Mouse (Mus musculus): ENCODE results near the gene Clcf1. TPM values are rescaled to one million over a fixed set of nuclear protein-coding genes. Genes with fewer than 3 reads are reported as not detected.

The Clcf1 gene
- polyA plus RNA-seq, 1 experiment from 2014 or later, result 8.0 TPM

GRCm38 (mm10) chr19:4257897-4258252 is 43.8 kb downstream of the Clcf1 start:
- H3K9ac ChIP-seq (replicated peaks; ENCODE audit: low read depth), result 0 out of 2 replicates have a peak overlapping the region, but pooled peaks have one; percentile 23
- H3K27ac ChIP-seq (ENCODE audit: low read length), result no peak overlapping the region
- no peaks in the 10 kb centered on the region for H3K36me3 ChIP-seq (ENCODE audit: insufficient read depth, low read length)
- no peak for ATAC-seq
- 22% methylated on average over 12 of the region's 12 CpGs for WGBS
- TF ChIP-seq CTCF (IDR thresholded peaks at IDR 0.05) (no peak), EP300 (IDR thresholded peaks at IDR 0.05) (no peak)
- peak overlapping the region; percentile 55 for H3K4me3 ChIP-seq (ENCODE audit: low read depth, low read length)
- no peaks in the 10 kb centered on the region for H3K27me3 ChIP-seq (replicated peaks; ENCODE audit: insufficient read depth, low read length)
- H3K4me1 ChIP-seq (ENCODE audit: insufficient read depth, low read depth, low read length), result peaks cover 9% of the 10 kb centered on the region; the same call in 1 of the 2 replicates
- H3K4me2 ChIP-seq (replicated peaks; ENCODE audit: low read depth, low read length), result peak overlapping the region; percentile 63
- no peak for DNase-seq (ENCODE audit: low spot score)
- H3K9me3 ChIP-seq (ENCODE audit: low read length), result no peaks in the 10 kb centered on the region

- no peak overlapping the region for H3K9ac ChIP-seq (replicated peaks; ENCODE audit: low read depth)
- H3K4me1 ChIP-seq (ENCODE audit: insufficient read depth, low read depth, low read length), result peaks cover 9% of the 10 kb centered on the region; the same call in 1 of the 2 replicates
- H3K36me3 ChIP-seq (ENCODE audit: insufficient read depth, low read length), result no peaks in the 10 kb centered on the region
- no peaks in the 10 kb centered on the region for H3K27me3 ChIP-seq (replicated peaks; ENCODE audit: insufficient read depth, low read length)
- TF ChIP-seq EP300 (IDR thresholded peaks at IDR 0.05) (no peak), CTCF (IDR thresholded peaks at IDR 0.05) (peak; percentile 33)
- ATAC-seq (no peak), DNase-seq (ENCODE audit: low spot score) (no peak)
- H3K27ac ChIP-seq (ENCODE audit: low read length), result no peak overlapping the region
- no peaks in the 10 kb centered on the region for H3K9me3 ChIP-seq (ENCODE audit: low read length)
- WGBS, result 47% methylated on average over 8 of the region's 8 CpGs
- no peak overlapping the region for H3K4me3 ChIP-seq (ENCODE audit: low read depth, low read length)
- H3K4me2 ChIP-seq (replicated peaks; ENCODE audit: low read depth, low read length), result no peak overlapping the region
Observed at GRCm38 (mm10) chr19:4261038-4261698, 47.1 kb downstream of the Clcf1 start.

GRCm38 (mm10) chr19:4262756-4263155 is 48.7 kb downstream of the Clcf1 start:
- H3K27ac ChIP-seq (ENCODE audit: low read length), result no peak overlapping the region
- TF ChIP-seq EP300 (IDR thresholded peaks at IDR 0.05), result no peak
- TF ChIP-seq CTCF (IDR thresholded peaks at IDR 0.05), result no peak
- DNase-seq (ENCODE audit: low spot score), result no peak
- no peaks in the 10 kb centered on the region for H3K9me3 ChIP-seq (ENCODE audit: low read length)
- no peaks in the 10 kb centered on the region for H3K27me3 ChIP-seq (replicated peaks; ENCODE audit: insufficient read depth, low read length)
- H3K36me3 ChIP-seq (ENCODE audit: insufficient read depth, low read length), result no peaks in the 10 kb centered on the region
- H3K4me3 ChIP-seq (ENCODE audit: low read depth, low read length), result no peak overlapping the region
- no peak overlapping the region for H3K9ac ChIP-seq (replicated peaks; ENCODE audit: low read depth)
- H3K4me2 ChIP-seq (replicated peaks; ENCODE audit: low read depth, low read length), result no peak overlapping the region
- ATAC-seq, result no peak
- WGBS, result 56% methylated on average over 6 of the region's 6 CpGs
- H3K4me1 ChIP-seq (ENCODE audit: insufficient read depth, low read depth, low read length), result peaks cover 5% of the 10 kb centered on the region; the same call in 1 of the 2 replicates

DNA sequence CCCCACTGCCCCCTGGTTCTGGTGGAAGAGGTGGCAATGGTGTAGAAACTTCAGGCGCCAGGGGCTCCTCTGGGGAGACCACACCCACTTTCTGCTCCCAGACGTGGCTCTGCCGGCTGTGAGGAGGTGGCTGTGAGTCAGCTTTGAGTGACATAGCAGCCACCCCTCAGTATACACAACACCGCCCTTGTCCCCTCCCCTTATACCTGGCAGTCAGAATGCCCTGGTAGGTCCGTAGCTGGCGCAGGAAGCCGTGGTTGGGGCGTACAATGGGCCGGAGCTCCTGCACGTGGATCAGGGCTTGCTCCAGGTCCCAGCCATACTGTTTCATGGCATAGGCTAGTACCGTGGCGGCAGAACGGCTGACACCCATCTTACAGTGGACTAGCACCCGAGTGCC is 49.7 kb downstream of the Clcf1 start:
- Histone ChIP-seq H3K4me2 (replicated peaks; ENCODE audit: low read depth, low read length) (no peak overlapping the region), H3K9me3 (ENCODE audit: low read length) (no peaks in the 10 kb centered on the region), H3K27ac (ENCODE audit: low read length) (no peak overlapping the region), H3K4me1 (ENCODE audit: insufficient read depth, low read depth, low read length) (no peaks in the 10 kb centered on the region), H3K9ac (replicated peaks; ENCODE audit: low read depth) (no peak overlapping the region), H3K4me3 (ENCODE audit: low read depth, low read length) (no peak overlapping the region), H3K36me3 (ENCODE audit: insufficient read depth, low read length) (no peaks in the 10 kb centered on the region), H3K27me3 (replicated peaks; ENCODE audit: insufficient read depth, low read length) (no peaks in the 10 kb centered on the region)
- peak; percentile 48 for DNase-seq (ENCODE audit: low spot score)
- peak; percentile 55 for ATAC-seq
- TF ChIP-seq CTCF (IDR thresholded peaks at IDR 0.05) (no peak), EP300 (IDR thresholded peaks at IDR 0.05) (no peak)
- 42% methylated on average over 14 of the region's 14 CpGs for WGBS

DNA sequence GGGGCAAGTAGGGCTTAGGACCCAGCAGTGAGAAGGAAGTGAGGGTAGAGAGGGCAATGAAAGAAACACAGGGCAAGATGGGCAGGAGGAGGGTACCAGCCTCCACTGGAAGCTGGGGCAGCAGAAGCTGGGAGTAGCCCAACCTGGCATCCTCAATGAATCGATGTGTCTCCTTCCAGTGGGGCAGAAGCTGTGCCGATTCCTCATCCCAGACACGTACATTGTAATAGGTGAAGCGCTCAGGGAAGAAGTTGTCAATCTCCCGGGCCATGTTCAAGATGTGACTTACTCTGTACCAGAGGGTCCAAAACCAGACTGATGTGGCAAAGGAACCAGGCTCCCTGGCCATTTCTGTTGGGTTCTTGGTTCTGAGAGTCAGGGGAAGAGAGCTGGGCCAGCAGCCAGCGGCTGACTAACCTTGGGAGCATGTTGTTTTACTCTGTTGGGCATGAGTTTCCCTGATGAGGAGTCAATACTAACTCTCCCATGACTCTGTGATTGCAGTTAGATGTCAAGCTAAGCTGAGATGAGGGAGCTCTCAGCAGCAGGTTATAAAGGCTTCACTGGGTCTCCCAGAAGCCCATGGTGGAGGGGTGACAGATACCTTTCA is 50.2 kb downstream of the Clcf1 start:
- Histone ChIP-seq H3K9ac (replicated peaks; ENCODE audit: low read depth) (no peak overlapping the region), H3K4me1 (ENCODE audit: insufficient read depth, low read depth, low read length) (0 out of 2 replicates have a peak, but pooled peaks cover 2% of the 10 kb centered on the region), H3K27ac (ENCODE audit: low read length) (no peak overlapping the region), H3K4me2 (replicated peaks; ENCODE audit: low read depth, low read length) (no peak overlapping the region), H3K36me3 (ENCODE audit: insufficient read depth, low read length) (no peaks in the 10 kb centered on the region), H3K27me3 (replicated peaks; ENCODE audit: insufficient read depth, low read length) (no peaks in the 10 kb centered on the region), H3K9me3 (ENCODE audit: low read length) (no peaks in the 10 kb centered on the region), H3K4me3 (ENCODE audit: low read depth, low read length) (no peak overlapping the region)
- TF ChIP-seq EP300 (IDR thresholded peaks at IDR 0.05), result no peak
- no peak for TF ChIP-seq CTCF (IDR thresholded peaks at IDR 0.05)
- ATAC-seq, result no peak
- DNase-seq (ENCODE audit: low spot score), result no peak
- WGBS, result 89% methylated on average over 6 of the region's 6 CpGs

DNA sequence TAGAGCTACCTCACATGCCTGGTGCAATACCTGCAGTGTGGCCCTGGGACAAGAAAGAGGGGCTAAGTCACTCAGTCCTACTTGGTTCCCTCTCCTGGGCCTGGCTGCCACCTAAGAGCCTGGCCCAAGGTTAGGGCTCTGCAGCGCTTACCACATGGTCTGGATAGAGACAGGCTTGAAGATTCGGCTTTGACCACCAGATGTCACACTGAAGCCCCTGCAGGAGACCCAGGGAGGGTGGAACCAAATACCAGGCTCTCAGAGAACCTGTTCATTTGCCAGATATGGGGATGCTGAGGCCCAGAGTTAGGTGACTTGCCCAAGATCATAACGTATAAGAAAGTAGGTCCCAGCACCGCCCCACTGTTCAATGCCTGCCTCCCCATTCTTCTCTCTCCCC is 51.9 kb downstream of the Clcf1 start:
- H3K27ac ChIP-seq (ENCODE audit: low read length), result no peak overlapping the region
- H3K27me3 ChIP-seq (replicated peaks; ENCODE audit: insufficient read depth, low read length), result no peaks in the 10 kb centered on the region
- 64% methylated on average over 4 of the region's 4 CpGs for WGBS
- no peak overlapping the region for H3K9ac ChIP-seq (replicated peaks; ENCODE audit: low read depth)
- ATAC-seq, result no peak
- 0 out of 2 replicates have a peak, but pooled peaks cover 4% of the 10 kb centered on the region for H3K4me1 ChIP-seq (ENCODE audit: insufficient read depth, low read depth, low read length)
- no peaks in the 10 kb centered on the region for H3K36me3 ChIP-seq (ENCODE audit: insufficient read depth, low read length)
- no peak for DNase-seq (ENCODE audit: low spot score)
- no peak overlapping the region for H3K4me3 ChIP-seq (ENCODE audit: low read depth, low read length)
- H3K9me3 ChIP-seq (ENCODE audit: low read length), result no peaks in the 10 kb centered on the region
- no peak overlapping the region for H3K4me2 ChIP-seq (replicated peaks; ENCODE audit: low read depth, low read length)
- TF ChIP-seq EP300 (IDR thresholded peaks at IDR 0.05) (no peak), CTCF (IDR thresholded peaks at IDR 0.05) (0 out of 2 replicates have a peak, but pooled peaks have one; percentile 14)
